Mouse (Mus musculus) liver, embryonic 11.5 days (tissue): ENCODE results near the gene Fam126b. TPM values are rescaled to one million over a fixed set of nuclear protein-coding genes. Genes with fewer than 3 reads are reported as not detected.

Experiments used
- ATAC-seq: fragments of 200-750 bp; cut with Nextera tagmentation; replicated peaks from 2 replicates; pipeline ENCODE4 v1.8.0; 2017; ENCODE audit warnings: moderate number of reproducible peaks, mild to moderate bottlenecking, moderate TSS enrichment, moderate library complexity; ENCODE audit not compliant: low FRiP score
- DNase-seq: peaks from one replicate; pipeline ENCODE4 v3.0.0-alpha.2; 2017; ENCODE audit warnings: low spot score
- H3K27ac ChIP-seq: fragments of 300-500 bp; sonication (generic); 2 replicates; pipeline ENCODE4 v1.5.1; 2014; ENCODE audit warnings: mild to moderate bottlenecking, low read depth, low read length, control low read depth
- H3K27me3 ChIP-seq: fragments of 300-500 bp; sonication (generic); replicated peaks from 2 replicates; pipeline ENCODE4 v1.6.1; 2014; ENCODE audit warnings: low read length, mixed read lengths; ENCODE audit not compliant: control insufficient read depth, insufficient read depth
- H3K36me3 ChIP-seq: fragments of 300-500 bp; sonication (generic); 2 replicates; pipeline ENCODE4 v1.6.1; 2014; ENCODE audit warnings: mild to moderate bottlenecking, low read length, moderate library complexity, mixed read lengths; ENCODE audit not compliant: control insufficient read depth, insufficient read depth
- H3K4me1 ChIP-seq: fragments of 300-500 bp; sonication (generic); replicated peaks from 2 replicates; pipeline ENCODE4 v1.6.1; 2014; ENCODE audit warnings: low read length, mixed read lengths; ENCODE audit not compliant: control insufficient read depth, insufficient read depth
- H3K4me2 ChIP-seq: fragments of 300-500 bp; sonication (generic); 2 replicates; pipeline ENCODE4 v1.6.1; 2014; ENCODE audit warnings: mild to moderate bottlenecking, control low read depth, moderate library complexity
- H3K4me3 ChIP-seq: fragments of 300-500 bp; sonication (generic); 2 replicates; pipeline ENCODE4 v1.5.1; 2014; ENCODE audit warnings: low read depth, low read length, control low read depth
- H3K9ac ChIP-seq: fragments of 300-500 bp; sonication (generic); 2 replicates; pipeline ENCODE4 v1.6.1; 2014; ENCODE audit warnings: low read depth, low read length, control low read depth
- H3K9me3 ChIP-seq: fragments of 300-500 bp; sonication (generic); 2 replicates; pipeline ENCODE4 v1.6.1; 2016; ENCODE audit warnings: low read length, inconsistent platforms, mixed read lengths; ENCODE audit not compliant: control insufficient read depth
- WGBS: fragments of 180-500 bp; shearing (Covaris S2); extraction: QIAGEN DNeasy Blood & Tissue Kit; methylation state at CpG from one replicate; pipeline ENCODE4 v1.1.7; 2014; 5-methylcytosine and 5-hydroxymethylcytosine counted together
- polyA plus RNA-seq: library from polyadenylated mRNA; unstranded; fragments of >200 nt; fragmentation: Nextera tagmentation; extraction: Ambion mirVana; gene quantifications from 2 replicates; pipeline ENCODE4 v1.2.1, GENCODE M21; 2014

Fam126b gene
- polyA plus RNA-seq, 1 experiment from 2014 or later: 6.5 TPM

DNA sequence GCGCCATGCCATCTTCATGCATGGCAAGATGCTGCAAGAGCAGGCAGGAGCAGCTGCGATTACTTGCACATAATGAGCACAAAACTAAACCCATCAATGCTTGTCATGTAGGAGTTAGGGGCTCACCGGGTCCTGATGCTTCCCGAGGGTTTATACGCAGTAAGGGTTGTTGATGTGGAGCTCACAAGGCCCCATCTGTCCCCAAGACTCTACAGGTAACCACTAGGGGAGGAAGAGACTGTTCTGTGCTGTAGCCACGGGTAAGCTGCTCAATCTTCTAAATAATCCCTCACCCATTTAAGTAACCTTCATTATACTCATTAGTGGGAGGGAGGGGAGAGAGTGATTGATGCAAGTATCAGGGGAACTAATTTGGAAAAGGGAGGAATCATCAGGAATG lies 90.5 kb downstream of the Fam126b start:
- WGBS: 92% methylated on average over 6 of the region's 6 CpGs
- ATAC-seq (no peak), DNase-seq (no peak)
- Histone ChIP-seq H3K4me2 (no peak overlapping the region), H3K36me3 (peaks cover 50% of the 10 kb centered on the region), H3K4me1 (no peaks in the 10 kb centered on the region), H3K27ac (no peak overlapping the region), H3K9me3 (no peaks in the 10 kb centered on the region), H3K9ac (no peak overlapping the region), H3K27me3 (no peaks in the 10 kb centered on the region), H3K4me3 (no peak overlapping the region)

DNA sequence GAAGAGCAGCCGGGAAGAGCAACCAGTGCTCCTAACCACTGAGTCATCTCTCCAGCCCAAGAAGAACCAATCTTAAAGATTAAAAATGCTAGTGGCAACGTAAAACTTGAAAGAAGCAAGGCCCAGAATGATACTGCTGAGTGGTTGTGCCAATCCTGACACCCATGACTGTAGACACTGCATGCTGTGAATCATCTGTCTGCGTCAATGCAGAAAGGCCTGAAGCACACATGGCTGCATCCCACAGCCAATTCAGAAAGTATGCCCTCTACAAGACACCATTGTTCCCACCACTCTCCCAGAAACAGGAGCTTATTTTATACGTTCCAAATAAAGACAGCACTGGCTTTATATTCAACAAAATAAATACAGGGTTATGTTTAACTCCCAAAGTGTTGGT lies 103.5 kb downstream of the Fam126b start:
- H3K9ac ChIP-seq: no peak overlapping the region
- ATAC-seq (no peak), DNase-seq (no peak)
- peaks cover 41% of the 10 kb centered on the region for H3K36me3 ChIP-seq
- H3K4me3 ChIP-seq: no peak overlapping the region
- no peaks in the 10 kb centered on the region for H3K9me3 ChIP-seq
- no peak overlapping the region for H3K4me2 ChIP-seq
- WGBS: 94% methylated on average over 4 of the region's 4 CpGs
- H3K27ac ChIP-seq: no peak overlapping the region
- H3K27me3 ChIP-seq: no peaks in the 10 kb centered on the region
- no peaks in the 10 kb centered on the region for H3K4me1 ChIP-seq

DNA sequence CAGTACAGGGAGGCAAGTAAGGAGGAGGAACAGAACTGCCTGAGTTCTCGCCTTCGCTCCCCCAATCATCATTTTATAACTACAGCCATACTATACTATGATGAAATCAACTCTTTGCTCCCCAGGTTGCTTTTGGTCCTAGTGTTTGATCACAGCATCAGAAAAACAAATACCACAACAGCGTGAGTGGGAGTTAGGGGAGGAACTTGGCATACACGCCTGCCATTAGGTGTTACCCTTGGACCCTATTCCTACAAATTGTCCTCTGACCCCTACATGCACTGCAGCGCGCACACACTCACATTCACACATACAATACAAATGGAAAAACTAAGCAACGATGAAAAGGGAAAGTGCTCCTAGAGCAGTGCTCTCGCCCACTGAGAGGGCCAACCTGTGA lies 110.5 kb downstream of the Fam126b start:
- no peaks in the 10 kb centered on the region for H3K9me3 ChIP-seq
- H3K36me3 ChIP-seq: peaks cover 47% of the 10 kb centered on the region
- H3K4me1 ChIP-seq: no peaks in the 10 kb centered on the region
- ATAC-seq: no peak
- DNase-seq: no peak
- H3K9ac ChIP-seq: no peak overlapping the region
- H3K27ac ChIP-seq: no peak overlapping the region
- no peak overlapping the region for H3K4me2 ChIP-seq
- 95% methylated on average over 8 of the region's 8 CpGs for WGBS
- no peaks in the 10 kb centered on the region for H3K27me3 ChIP-seq
- H3K4me3 ChIP-seq: no peak overlapping the region

Other genes starting within 250 kb of the Fam126b start
- 344 and 399 TPM in 2 replicates for gene Bzw1, start 193.4 kb downstream of the Fam126b start, polyA plus RNA-seq
- 124 and 129 TPM in 2 replicates for gene Clk1, start 162.3 kb downstream of the Fam126b start, polyA plus RNA-seq
- gene Nif3l1, start 141.2 kb downstream of the Fam126b start, polyA plus RNA-seq: 44.0 and 45.0 TPM in 2 replicates
- 58.6 and 62.8 TPM in 2 replicates for gene Ppil3, start 140.8 kb downstream of the Fam126b start, polyA plus RNA-seq
- gene Orc2, start 81.2 kb downstream of the Fam126b start, polyA plus RNA-seq: 73.4 and 88.3 TPM in 2 replicates
- 172 and 182 TPM in 2 replicates for gene Ndufb3, start 61 bp upstream of the Fam126b start, polyA plus RNA-seq
- not detected in 2 replicates for gene Als2cr12, start 109.7 kb upstream of the Fam126b start, polyA plus RNA-seq
- gene Cflar, start 125.2 kb upstream of the Fam126b start, polyA plus RNA-seq: 18.6 and 20.4 TPM in 2 replicates
- gene Casp8, start 209.1 kb upstream of the Fam126b start, polyA plus RNA-seq: 28.8 and 30.3 TPM in 2 replicates